Mouse (Mus musculus) CH12.LX (cell line): ENCODE data around the gene Prrx2. TPM values are rescaled to one million over a fixed set of nuclear protein-coding genes. Genes with fewer than 3 reads are reported as not detected.

Source experiments
- DNase-seq: peaks from one replicate; pipeline ENCODE4 v3.0.0-alpha.2; 2013; ENCODE audit errors: extremely low read depth
- H3K27ac ChIP-seq: 2 replicates; pipeline ENCODE4 v1.5.1; 2012; ENCODE audit warnings: low read depth, mild to moderate bottlenecking, control low read depth, moderate library complexity; ENCODE audit not compliant: insufficient read depth
- H3K27me3 ChIP-seq: replicated peaks from 2 replicates; pipeline ENCODE3; 2012; ENCODE audit warnings: inconsistent platforms
- H3K36me3 ChIP-seq, 2 experiments: replicated peaks in 1 of 2; 2 replicates each; pipeline versions ENCODE3 to v1.6.1; 2012; ENCODE audit warnings: inconsistent platforms in 1 of 2, low read length in 1 of 2, mild to moderate bottlenecking in 1 of 2, mixed read lengths in 1 of 2, moderate library complexity in 1 of 2; ENCODE audit not compliant: control insufficient read depth in 1 of 2, insufficient read depth in 1 of 2
- H3K4me1 ChIP-seq, 2 experiments: 2 replicates each; pipeline ENCODE4 v1.6.1; 2012; ENCODE audit warnings: inconsistent platforms in 1 of 2, moderate library complexity in 1 of 2; ENCODE audit not compliant: insufficient read depth in 2 of 2, control insufficient read depth in 1 of 2
- H3K4me2 ChIP-seq: 2 replicates; pipeline ENCODE4 v1.6.1; 2012; ENCODE audit warnings: low read depth, mild to moderate bottlenecking, control low read depth; ENCODE audit not compliant: poor library complexity, insufficient read depth, severe bottlenecking
- H3K4me3 ChIP-seq, 3 experiments: fragments of 150-350 bp in 1 of 3; sonication (generic) in 1 of 3; replicated peaks in 1 of 3; 2 replicates each; pipeline versions ENCODE3 to v1.5.1; 2011 to 2012; ENCODE audit warnings: low read depth in 2 of 3, low read length in 2 of 3, mild to moderate bottlenecking in 2 of 3, moderate library complexity in 2 of 3, control low read depth in 1 of 3, improper control_type of control experiment in 1 of 3, inconsistent platforms in 1 of 3, mixed read lengths in 1 of 3; ENCODE audit not compliant: poor library complexity in 1 of 3
- H3K79me2 ChIP-seq: replicated peaks from 2 replicates; pipeline ENCODE4 v1.6.1; 2012; ENCODE audit warnings: mild to moderate bottlenecking, moderate library complexity; ENCODE audit not compliant: control insufficient read depth, poor library complexity, insufficient read depth, severe bottlenecking; ENCODE audit errors: extremely low read depth
- H3K9ac ChIP-seq: 2 replicates; pipeline ENCODE4 v1.6.1; 2012; ENCODE audit warnings: low read depth, mild to moderate bottlenecking, control low read depth, moderate library complexity; ENCODE audit not compliant: insufficient read depth
- H3K9me3 ChIP-seq: replicated peaks from 2 replicates; pipeline ENCODE3; 2012; ENCODE audit warnings: low read length, inconsistent platforms, mixed read lengths
- BHLHE40 ChIP-seq: IDR thresholded peaks from 2 replicates; pipeline ENCODE4 v1.6.1; 2011; ENCODE audit warnings: mild to moderate bottlenecking, low read depth, low read length, improper control_type of control experiment
- CHD1 ChIP-seq: IDR thresholded peaks from 2 replicates; pipeline ENCODE4 v1.6.1; 2012; ENCODE audit warnings: low read depth, low read length, improper control_type of control experiment, inconsistent platforms
- CHD2 ChIP-seq: IDR thresholded peaks from 2 replicates; pipeline ENCODE4 v1.6.1; 2011; ENCODE audit warnings: low read length, improper control_type of control experiment
- E2F4 ChIP-seq: IDR thresholded peaks from 2 replicates; pipeline ENCODE4 v1.6.1; 2011; ENCODE audit warnings: low read depth, low read length, improper control_type of control experiment; ENCODE audit not compliant: insufficient replicate concordance
- GABPA ChIP-seq: IDR thresholded peaks from 2 replicates; pipeline ENCODE4 v1.6.1; 2012; ENCODE audit warnings: low read depth, low read length, improper control_type of control experiment, inconsistent platforms; ENCODE audit not compliant: insufficient replicate concordance
- HCFC1 ChIP-seq: IDR thresholded peaks from 2 replicates; pipeline ENCODE4 v1.6.1; 2012; ENCODE audit warnings: low read depth, mild to moderate bottlenecking, inconsistent platforms, low read length, improper control_type of control experiment
- IRF4 ChIP-seq: IDR thresholded peaks from 2 replicates; pipeline ENCODE4 v1.6.1; 2014; ENCODE audit warnings: low read depth, mild to moderate bottlenecking, inconsistent platforms, low read length, improper control_type of control experiment
- JUN ChIP-seq: IDR thresholded peaks from 2 replicates; pipeline ENCODE4 v1.6.1; 2011; ENCODE audit warnings: low read depth, mild to moderate bottlenecking, low read length, improper control_type of control experiment, moderate library complexity; ENCODE audit not compliant: insufficient read depth
- JUND ChIP-seq: conservative IDR thresholded peaks from 2 replicates; pipeline ENCODE4 v1.6.1; 2011; ENCODE audit warnings: low read depth, low read length, improper control_type of control experiment
- KAT2A ChIP-seq: IDR thresholded peaks from 2 replicates; pipeline ENCODE4 v1.6.1; 2012; ENCODE audit warnings: low read length, improper control_type of control experiment, inconsistent platforms; ENCODE audit not compliant: insufficient replicate concordance
- MYC ChIP-seq: IDR thresholded peaks from 2 replicates; pipeline ENCODE4 v1.6.1; 2011; ENCODE audit warnings: low read depth, mild to moderate bottlenecking, improper control_type of control experiment, low read length
- NELFE ChIP-seq: IDR thresholded peaks from 2 replicates; pipeline ENCODE4 v1.6.1; 2011; ENCODE audit warnings: low read depth, low read length, improper control_type of control experiment
- NRF1 ChIP-seq: IDR thresholded peaks from 2 replicates; pipeline ENCODE4 v1.6.1; 2014; ENCODE audit warnings: low read depth, mild to moderate bottlenecking, inconsistent platforms, low read length, improper control_type of control experiment, moderate library complexity
- POLR2A ChIP-seq: IDR thresholded peaks from 2 replicates; pipeline ENCODE4 v1.6.1; 2011; ENCODE audit warnings: low read depth, mild to moderate bottlenecking, improper control_type of control experiment, low read length
- SIN3A ChIP-seq: IDR thresholded peaks from 2 replicates; pipeline ENCODE4 v1.6.1; 2012; ENCODE audit warnings: low read length, improper control_type of control experiment, inconsistent platforms
- SMC3 ChIP-seq: IDR thresholded peaks from 2 replicates; pipeline ENCODE4 v1.6.1; 2011; ENCODE audit warnings: low read depth, low read length, improper control_type of control experiment
- TBP ChIP-seq: conservative IDR thresholded peaks from 2 replicates; pipeline ENCODE4 v1.6.1; 2011; ENCODE audit warnings: low read depth, low read length, improper control_type of control experiment
- UBTF ChIP-seq: IDR thresholded peaks from 2 replicates; pipeline ENCODE4 v1.6.1; 2012; ENCODE audit warnings: low read depth, mild to moderate bottlenecking, inconsistent platforms, low read length, improper control_type of control experiment, moderate library complexity
- USF1 ChIP-seq: IDR thresholded peaks from 2 replicates; pipeline ENCODE4 v1.6.1; 2014; ENCODE audit warnings: low read depth, mild to moderate bottlenecking, inconsistent platforms, low read length, improper control_type of control experiment
- USF2 ChIP-seq: conservative IDR thresholded peaks from 2 replicates; pipeline ENCODE4 v1.6.1; 2011; ENCODE audit warnings: low read depth, low read length, improper control_type of control experiment
- ZKSCAN1 ChIP-seq: IDR thresholded peaks from 2 replicates; pipeline ENCODE4 v1.6.1; 2012; ENCODE audit warnings: low read depth, inconsistent platforms, low read length, improper control_type of control experiment, borderline replicate concordance
- ZNF384 ChIP-seq: IDR thresholded peaks from 2 replicates; pipeline ENCODE4 v1.6.1; 2012; ENCODE audit warnings: low read depth, low read length, improper control_type of control experiment, inconsistent platforms
- dilution Hi-C: fragments of 300-500 bp; cut with MboI; formaldehyde crosslinking; loops from 2 replicates; pipeline ENCODE4 v1.14.3; 2020; ENCODE audit warnings: low sequenced_read_pairs; ENCODE audit not compliant: extremely low pct_unique_long_range_greater_than_20kb, extremely low pct_ligation_motif_present
- in situ Hi-C: fragments of 300-500 bp; cut with MboI; formaldehyde crosslinking; loops from 3 replicates; pipeline ENCODE4 v1.14.3; 2019; ENCODE audit warnings: low sequenced_read_pairs, low pct_ligation_motif_present, low pct_unique_long_range_greater_than_20kb, mixed read lengths
- polyA plus RNA-seq: library from polyadenylated mRNA; unstranded; fragments of >175 nt; gene quantifications from 2 replicates; pipeline ENCODE4 v1.2.1, GENCODE M21; 2012; ENCODE audit warnings: low read depth; ENCODE audit not compliant: insufficient read length
- total RNA-seq, 2 experiments: library from RNA; depleted of rRNA; stranded (reverse); fragments of 300-350 nt in 1 of 2; fragments of >200 nt in 1 of 2; gene quantifications; 2 replicates each; pipeline ENCODE4 v1.2.3; 2012 to 2014

Prrx2 gene
- total and polyA plus RNA-seq, 3 experiments: not detected

- in situ Hi-C loops: no loop called here
- Histone ChIP-seq H3K4me3 (no peak overlapping the region), H3K36me3 (no peaks in the 10 kb centered on the region), H3K9me3 (no peaks in the 10 kb centered on the region), H3K4me1 (no peaks in the 10 kb centered on the region), H3K9ac (no peak overlapping the region), H3K79me2 (no peaks in the 10 kb centered on the region), H3K27ac (no peak overlapping the region), H3K27me3 (peaks cover 83% of the 10 kb centered on the region), H3K4me2 (no peak overlapping the region)
- DNase-seq: no peak
- TF ChIP-seq GABPA: no peak
- TF ChIP-seq SIN3A: no peak
- TF ChIP-seq UBTF: no peak
- no peak for TF ChIP-seq CHD2
- no peak for TF ChIP-seq ZNF384
- TF ChIP-seq NRF1: no peak
- TF ChIP-seq SMC3: no peak
- dilution Hi-C loops: no loop called here
These were observed 30.7 kb downstream of the Prrx2 start for GRCm38 (mm10) chr2:30865426-30865825.

- dilution Hi-C loops: no loop called here
These were observed 36.1 kb downstream of the Prrx2 start for GRCm38 (mm10) chr2:30870863-30871262.

DNA sequence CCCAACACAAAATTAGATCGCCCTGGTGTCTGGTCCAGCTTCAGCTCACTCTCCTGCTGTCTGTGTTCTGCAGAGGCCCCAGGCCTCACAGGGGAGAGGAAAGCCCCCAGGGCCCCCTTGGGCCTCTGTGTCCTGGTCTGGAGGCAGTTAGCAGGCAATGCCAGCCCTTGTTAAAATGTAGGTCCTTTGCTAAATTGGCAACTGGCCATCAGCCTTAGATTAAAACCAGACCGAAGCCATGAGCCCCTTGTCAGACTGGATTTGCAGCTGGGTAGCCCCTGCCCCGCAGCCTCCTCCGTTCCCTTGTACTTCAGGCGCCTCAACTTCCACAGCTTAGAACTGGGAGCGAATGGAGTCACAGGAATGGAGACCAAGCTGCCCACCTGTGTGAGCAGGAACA is 37.9 kb downstream of the Prrx2 start:
- Histone ChIP-seq H3K4me1 (no peaks in the 10 kb centered on the region; a peak in 1 of 4 replicates), H3K4me2 (no peak overlapping the region), H3K4me3 (no peak overlapping the region), H3K36me3 (no peaks in the 10 kb centered on the region), H3K79me2 (no peaks in the 10 kb centered on the region), H3K27ac (no peak overlapping the region), H3K9me3 (no peaks in the 10 kb centered on the region), H3K27me3 (peaks cover 84% of the 10 kb centered on the region), H3K9ac (no peak overlapping the region)
- in situ Hi-C loops (no loop called here), dilution Hi-C loops (no loop called here)
- no peak for DNase-seq
- TF ChIP-seq BHLHE40: no peak
- TF ChIP-seq JUN: no peak
- no peak for TF ChIP-seq HCFC1

More at GRCm38 (mm10) chr2:30870863-30871262, 36.1 kb downstream of the Prrx2 start:
- Histone ChIP-seq H3K27me3 (peaks cover 86% of the 10 kb centered on the region), H3K36me3 (no peaks in the 10 kb centered on the region), H3K79me2 (no peaks in the 10 kb centered on the region), H3K4me1 (no peaks in the 10 kb centered on the region; a peak in 1 of 4 replicates), H3K9ac (no peak overlapping the region), H3K27ac (no peak overlapping the region), H3K4me3 (no peak overlapping the region)
- no peak for DNase-seq
- in situ Hi-C loops: no loop called here
- TF ChIP-seq SMC3: no peak
- no peak for TF ChIP-seq GABPA
- TF ChIP-seq E2F4: no peak
- TF ChIP-seq TBP: no peak
- no peak for TF ChIP-seq USF1
- no peak for TF ChIP-seq CHD2
- TF ChIP-seq MYC: no peak
- TF ChIP-seq USF2: no peak
- no peak for TF ChIP-seq ZKSCAN1
- TF ChIP-seq IRF4: no peak
- no peak for TF ChIP-seq POLR2A
- no peak for TF ChIP-seq KAT2A
- no peak for TF ChIP-seq NELFE
- no peak for TF ChIP-seq SIN3A
- no peak for TF ChIP-seq CHD1
- no peak for TF ChIP-seq JUND
- TF ChIP-seq, all 38 proteins: peak for 0
- Histone ChIP-seq H3K4me2 (no peak overlapping the region), H3K9me3 (no peaks in the 10 kb centered on the region)
